Mouse (Mus musculus) c-Kit-positive CD71-negative TER-119-negative erythroid progenitor cells, embryonic 14.5 days (primary cell): Measurements from ENCODE around the gene Cped1.

Experiments
- DNase-seq: peaks from one replicate; pipeline ENCODE4 v3.0.0-alpha.2; 2013; ENCODE audit warnings: low read depth

Cped1 gene

GRCm38 (mm10) chr6:21985732-21986540, at the start of gene Cped1:
Cped1 (plus strand) TSS chr6:21985916.
- DNase-seq: no peak

- no peak for DNase-seq
Observed at GRCm38 (mm10) chr6:21937981-21938635, 47.6 kb upstream of the Cped1 start.

- peak; percentile 95 for DNase-seq
Observed at GRCm38 (mm10) chr6:21949226-21949731, 36.4 kb upstream of the Cped1 start, which contains the start of gene Ing3. Ing3 (plus strand) TSS chr6:21949571.

GRCm38 (mm10) chr6:21949771-21950448, 35.8 kb upstream of the Cped1 start:
- peak; percentile 92 for DNase-seq

GRCm38 (mm10) chr6:21950676-21951075, 35.0 kb upstream of the Cped1 start:
- DNase-seq: no peak

GRCm38 (mm10) chr6:21955468-21955867, 30.2 kb upstream of the Cped1 start:
- DNase-seq: no peak

- no peak for DNase-seq
Observed at GRCm38 (mm10) chr6:21958922-21959321, 26.8 kb upstream of the Cped1 start.

- DNase-seq: no peak
Observed at GRCm38 (mm10) chr6:21959909-21960308, 25.8 kb upstream of the Cped1 start.

- DNase-seq: no peak
Observed at GRCm38 (mm10) chr6:21977532-21977931, 8.2 kb upstream of the Cped1 start.

- DNase-seq: no peak
Observed at GRCm38 (mm10) chr6:21981114-21981513, 4.6 kb upstream of the Cped1 start.

- peak; percentile 84 for DNase-seq
Observed at GRCm38 (mm10) chr6:21984990-21985731, 555 bp upstream of the Cped1 start.

- DNase-seq: no peak
Observed at GRCm38 (mm10) chr6:21986660-21987331, 1.1 kb downstream of the Cped1 start.

- no peak for DNase-seq
Observed at GRCm38 (mm10) chr6:21987554-21987953, 1.8 kb downstream of the Cped1 start.

GRCm38 (mm10) chr6:21988296-21988695, 2.6 kb downstream of the Cped1 start:
- DNase-seq: no peak

GRCm38 (mm10) chr6:21989081-21989480, 3.4 kb downstream of the Cped1 start:
- DNase-seq: no peak

- no peak for DNase-seq
Observed at GRCm38 (mm10) chr6:21990181-21991135, 4.7 kb downstream of the Cped1 start.

GRCm38 (mm10) chr6:21991151-21991550, 5.4 kb downstream of the Cped1 start:
- no peak for DNase-seq

- DNase-seq: no peak
Observed at GRCm38 (mm10) chr6:21993070-21993469, 7.4 kb downstream of the Cped1 start.

GRCm38 (mm10) chr6:21998131-21998530, 12.4 kb downstream of the Cped1 start:
- no peak for DNase-seq

- DNase-seq: no peak
Observed at GRCm38 (mm10) chr6:21999025-21999424, 13.3 kb downstream of the Cped1 start.
